Mouse (Mus musculus) stomach, embryonic 16.5 days (tissue): ENCODE results near the gene Gimd1. TPM values are rescaled to one million over a fixed set of nuclear protein-coding genes. Genes with fewer than 3 reads are reported as not detected.

ENCODE experiments used
- ATAC-seq: fragments of 200-750 bp; cut with Nextera tagmentation; 2 replicates; pipeline ENCODE4 v1.8.0; 2017; ENCODE audit warnings: moderate number of reproducible peaks, moderate TSS enrichment; ENCODE audit not compliant: insufficient read depth, low FRiP score
- H3K27ac ChIP-seq: fragments of 300-500 bp; sonication (generic); 2 replicates; pipeline ENCODE4 v1.5.1; 2014; ENCODE audit warnings: low read length
- H3K27me3 ChIP-seq: fragments of 300-500 bp; sonication (generic); 2 replicates; pipeline ENCODE4 v1.6.1; 2014; ENCODE audit warnings: low read length, control low read depth, mixed read lengths; ENCODE audit not compliant: control insufficient read depth, insufficient read depth
- H3K36me3 ChIP-seq: fragments of 300-500 bp; sonication (generic); 2 replicates; pipeline ENCODE4 v1.6.1; 2014; ENCODE audit warnings: low read length; ENCODE audit not compliant: control insufficient read depth, insufficient read depth
- H3K4me1 ChIP-seq: fragments of 300-500 bp; sonication (generic); 2 replicates; pipeline ENCODE4 v1.6.1; 2014; ENCODE audit warnings: low read length, control low read depth, mixed read lengths; ENCODE audit not compliant: control insufficient read depth, insufficient read depth
- H3K4me2 ChIP-seq: fragments of 300-500 bp; sonication (generic); 2 replicates; pipeline ENCODE4 v1.6.1; 2014; ENCODE audit warnings: low read depth, low read length, mixed read lengths
- H3K4me3 ChIP-seq: fragments of 300-500 bp; sonication (generic); replicated peaks from 2 replicates; pipeline ENCODE4 v1.5.1; 2014; ENCODE audit warnings: mild to moderate bottlenecking, low read length
- H3K9ac ChIP-seq: fragments of 300-500 bp; sonication (generic); 2 replicates; pipeline ENCODE4 v1.6.1; 2014; ENCODE audit warnings: low read length
- H3K9me3 ChIP-seq: fragments of 300-500 bp; sonication (generic); replicated peaks from 2 replicates; pipeline ENCODE4 v1.6.1; 2016; ENCODE audit warnings: low read length, control low read depth; ENCODE audit not compliant: control insufficient read depth
- WGBS: fragments of 180-500 bp; shearing (Covaris S2); extraction: QIAGEN DNeasy Blood & Tissue Kit; methylation state at CpG from one replicate; pipeline ENCODE4 v1.1.7; 2014; 5-methylcytosine and 5-hydroxymethylcytosine counted together
- polyA plus RNA-seq: library from polyadenylated mRNA; unstranded; fragments of >200 nt; fragmentation: Nextera tagmentation; extraction: Ambion mirVana; gene quantifications from 2 replicates; pipeline ENCODE4 v1.2.1, GENCODE M21; 2015

Gimd1 gene
- polyA plus RNA-seq, 1 experiment from 2014 or later = 3.1 TPM

GRCm38 (mm10) chr3:132637080-132637479 is 7.5 kb downstream of the Gimd1 start:
- Histone ChIP-seq H3K4me3 (no peak overlapping the region), H3K4me1 (no peaks in the 10 kb centered on the region), H3K4me2 (no peak overlapping the region), H3K9me3 (no peaks in the 10 kb centered on the region), H3K9ac (no peak overlapping the region), H3K27ac (no peak overlapping the region), H3K27me3 (no peaks in the 10 kb centered on the region), H3K36me3 (no peaks in the 10 kb centered on the region)
- 71% methylated on average over 3 of the region's 3 CpGs for WGBS
- ATAC-seq = no peak

- Histone ChIP-seq H3K27me3 (no peaks in the 10 kb centered on the region), H3K9ac (no peak overlapping the region), H3K36me3 (no peaks in the 10 kb centered on the region), H3K4me3 (no peak overlapping the region), H3K9me3 (no peaks in the 10 kb centered on the region), H3K4me2 (no peak overlapping the region), H3K4me1 (no peaks in the 10 kb centered on the region), H3K27ac (no peak overlapping the region)
- WGBS = 68% methylated on average over 4 of the region's 4 CpGs
- no peak for ATAC-seq
Observed at GRCm38 (mm10) chr3:132644071-132644470, 14.5 kb downstream of the Gimd1 start.

- H3K36me3 ChIP-seq = no peaks in the 10 kb centered on the region
- H3K4me1 ChIP-seq = no peaks in the 10 kb centered on the region
- H3K27ac ChIP-seq = no peak overlapping the region
- no peak overlapping the region for H3K4me2 ChIP-seq
- no peak overlapping the region for H3K9ac ChIP-seq
- H3K9me3 ChIP-seq = no peaks in the 10 kb centered on the region
- no peak for ATAC-seq
- 22% methylated on average over 1 of the region's 1 CpGs for WGBS
- H3K4me3 ChIP-seq = no peak overlapping the region
- no peaks in the 10 kb centered on the region for H3K27me3 ChIP-seq
Observed at GRCm38 (mm10) chr3:132646814-132647213, 17.2 kb downstream of the Gimd1 start.

- Histone ChIP-seq H3K27ac (no peak overlapping the region), H3K4me2 (no peak overlapping the region), H3K36me3 (no peaks in the 10 kb centered on the region), H3K27me3 (no peaks in the 10 kb centered on the region), H3K9me3 (no peaks in the 10 kb centered on the region), H3K4me1 (no peaks in the 10 kb centered on the region), H3K9ac (no peak overlapping the region), H3K4me3 (no peak overlapping the region)
- WGBS = 75% methylated on average over 7 of the region's 7 CpGs
- ATAC-seq = no peak
Observed at GRCm38 (mm10) chr3:132649368-132649767, 19.7 kb downstream of the Gimd1 start.

GRCm38 (mm10) chr3:132650191-132650590 is 20.6 kb downstream of the Gimd1 start:
- WGBS = 59% methylated on average over 5 of the region's 5 CpGs
- H3K4me2 ChIP-seq = no peak overlapping the region
- ATAC-seq = no peak

GRCm38 (mm10) chr3:132651776-132652175 is 22.2 kb downstream of the Gimd1 start:
- peak; percentile 40; the same call in 1 of the 2 replicates for ATAC-seq
- no peak overlapping the region for H3K4me3 ChIP-seq
- no peaks in the 10 kb centered on the region for H3K36me3 ChIP-seq
- no peak overlapping the region for H3K4me2 ChIP-seq
- 49% methylated on average over 3 of the region's 3 CpGs for WGBS
- no peaks in the 10 kb centered on the region for H3K4me1 ChIP-seq
- peak overlapping the region; percentile 21; the same call in 1 of the 2 replicates for H3K27ac ChIP-seq
- H3K9ac ChIP-seq = no peak overlapping the region
- H3K9me3 ChIP-seq = no peaks in the 10 kb centered on the region
- H3K27me3 ChIP-seq = no peaks in the 10 kb centered on the region

More at GRCm38 (mm10) chr3:132650191-132650590, 20.6 kb downstream of the Gimd1 start:
- Histone ChIP-seq H3K9me3 (no peaks in the 10 kb centered on the region), H3K27ac (no peak overlapping the region), H3K27me3 (no peaks in the 10 kb centered on the region), H3K9ac (no peak overlapping the region), H3K4me3 (no peak overlapping the region), H3K36me3 (no peaks in the 10 kb centered on the region), H3K4me1 (no peaks in the 10 kb centered on the region)

DNA sequence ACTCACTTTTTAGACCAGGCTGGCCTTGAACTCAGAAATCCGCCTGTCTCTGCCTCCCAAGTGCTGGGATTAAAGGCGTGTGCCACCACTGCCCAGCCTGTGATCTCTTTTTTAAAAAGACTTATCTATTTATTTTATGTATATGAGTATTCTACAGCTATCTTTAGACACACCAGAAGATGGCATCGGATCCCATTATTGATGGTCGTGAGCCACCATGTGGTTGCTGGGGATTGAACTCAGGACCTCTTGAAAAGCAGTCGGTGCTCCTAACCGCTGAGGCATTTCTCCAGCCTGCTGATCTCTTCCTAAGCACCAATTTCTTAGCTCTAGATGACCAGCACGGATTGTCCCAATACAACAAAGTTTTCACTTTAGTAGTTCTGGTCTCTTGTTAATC is 24.3 kb downstream of the Gimd1 start:
- no peak for ATAC-seq
- Histone ChIP-seq H3K27ac (no peak overlapping the region), H3K9ac (no peak overlapping the region), H3K36me3 (peaks cover 5% of the 10 kb centered on the region; the same call in 1 of the 2 replicates), H3K4me1 (no peaks in the 10 kb centered on the region), H3K4me3 (no peak overlapping the region), H3K4me2 (no peak overlapping the region), H3K27me3 (no peaks in the 10 kb centered on the region), H3K9me3 (no peaks in the 10 kb centered on the region)
- 92% methylated on average over 7 of the region's 7 CpGs for WGBS

GRCm38 (mm10) chr3:132655955-132656354 is 26.3 kb downstream of the Gimd1 start:
- Histone ChIP-seq H3K9me3 (no peaks in the 10 kb centered on the region), H3K27ac (0 out of 2 replicates have a peak overlapping the region, but pooled peaks have one; percentile 8), H3K36me3 (peaks cover 16% of the 10 kb centered on the region), H3K9ac (no peak overlapping the region), H3K4me3 (no peak overlapping the region), H3K27me3 (no peaks in the 10 kb centered on the region), H3K4me1 (no peaks in the 10 kb centered on the region), H3K4me2 (no peak overlapping the region)
- no peak for ATAC-seq
- WGBS = 74% methylated on average over 2 of the region's 2 CpGs

DNA sequence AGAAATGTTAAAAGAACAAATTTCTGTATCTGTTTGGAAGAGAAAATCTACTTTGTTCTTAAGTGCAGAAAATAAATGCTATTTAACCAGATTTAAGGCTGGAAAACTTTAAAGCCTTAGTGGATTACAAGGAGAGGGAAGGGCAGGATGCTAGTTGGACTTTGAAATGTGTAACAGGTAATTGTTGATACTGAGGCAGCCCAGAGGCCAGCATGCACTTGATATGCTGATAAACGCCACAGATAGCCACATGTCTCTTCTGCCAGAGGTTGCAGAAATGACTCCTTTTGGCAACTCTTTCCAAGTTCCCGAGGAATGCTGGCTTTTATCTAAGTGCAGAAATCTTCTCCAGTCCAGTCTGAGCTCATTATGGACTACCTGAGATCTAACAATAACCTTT is 47.9 kb downstream of the Gimd1 start:
- Histone ChIP-seq H3K27me3 (no peaks in the 10 kb centered on the region), H3K9me3 (no peaks in the 10 kb centered on the region), H3K4me1 (peaks cover 1% of the 10 kb centered on the region), H3K27ac (no peak overlapping the region), H3K4me2 (no peak overlapping the region), H3K9ac (no peak overlapping the region), H3K4me3 (no peak overlapping the region), H3K36me3 (no peaks in the 10 kb centered on the region)
- no peak for ATAC-seq
- 77% methylated on average over 2 of the region's 2 CpGs for WGBS
